ENCODE assay signal across 8 mouse cellular contexts in the genomic region with DNA sequence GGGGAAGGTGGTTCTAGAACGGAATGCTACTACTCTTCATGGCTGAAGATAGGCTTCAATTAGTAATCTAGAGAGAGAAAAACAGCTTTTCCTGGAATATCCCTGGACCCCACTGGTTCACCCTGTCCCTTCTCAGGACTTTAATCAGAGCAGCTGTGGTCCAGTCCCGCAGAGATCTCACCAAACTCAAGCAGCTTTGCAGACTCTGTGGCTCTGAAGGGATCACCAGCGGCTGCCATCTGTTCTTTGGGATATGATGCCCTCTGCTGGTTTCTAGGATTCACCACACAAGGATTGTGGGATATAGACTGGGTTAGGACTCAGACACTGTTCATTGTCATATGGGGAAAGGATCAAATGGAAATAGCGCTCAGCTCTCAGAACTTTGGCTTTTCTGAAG. TPM values are rescaled to one million over a fixed set of nuclear protein-coding genes. Genes with fewer than 3 reads are reported as not detected.
DNase-seq lines count a peak whose midpoint lies in the region; ATAC-seq and TF ChIP-seq lines count a peak whose summit lies in the region.
"Had no signal": no experiment of that assay in that cellular context is flagged by ENCODE, and none has a peak within 500 bp of the region (broad histone marks: within the 10 kb centered on the region; RNA-seq: fewer than 3 reads in every experiment).

No protein-coding gene starts in this region.

- no peak for TF ChIP-seq POLR2A in kidney, adult 2 months (IDR thresholded peaks at IDR 0.05; ENCODE audit: low read depth, low read length)
- no peak for TF ChIP-seq POLR2A in MEL (IDR thresholded peaks at IDR 0.05; ENCODE audit: control insufficient read depth in 1 of 2, insufficient read depth in 1 of 2, low read depth in 1 of 2, low read length in 2 of 2, poor library complexity in 1 of 2)
- TF ChIP-seq POLR2A in bone marrow, adult 2 months (IDR thresholded peaks at IDR 0.05; ENCODE audit: borderline replicate concordance, control insufficient read depth, low read depth, low read length), result no peak

- H3K27me3 ChIP-seq in kidney, adult 2 months (replicated peaks; ENCODE audit: control insufficient read depth, insufficient read depth, low read length), result no peaks in the 10 kb centered on the region
- peaks cover 44% of the 10 kb centered on the region for H3K27me3 ChIP-seq in kidney, embryonic 15.5 days
- peaks cover 0 to 7% of the 10 kb centered on the region in 2 experiments; a peak in 3 of 4 replicates for H3K27me3 ChIP-seq in MEL (ENCODE audit: control insufficient read depth in 1 of 2, insufficient read depth in 2 of 2, low read length in 2 of 2)
- no peaks in the 10 kb centered on the region for H3K27me3 ChIP-seq in hindbrain, postnatal 0 days (ENCODE audit: insufficient read depth, low read length)

- H3K36me3 ChIP-seq in kidney, adult 2 months (ENCODE audit: control insufficient read depth, insufficient read depth, low read length), result no peaks in the 10 kb centered on the region
- no peaks in the 10 kb centered on the region for H3K36me3 ChIP-seq in kidney, embryonic 15.5 days
- no peaks in the 10 kb centered on the region for H3K36me3 ChIP-seq in MEL (ENCODE audit: control insufficient read depth in 1 of 2, insufficient read depth in 2 of 2, low read length in 2 of 2)
- no peaks in the 10 kb centered on the region for H3K36me3 ChIP-seq in hindbrain, postnatal 0 days (ENCODE audit: insufficient read depth, low read length)

- no peak overlapping the region for H3K4me2 ChIP-seq in kidney, embryonic 15.5 days
- H3K4me2 ChIP-seq in hindbrain, postnatal 0 days (ENCODE audit: low read depth, low read length), result no peak overlapping the region

- H3K9me3 ChIP-seq in kidney, embryonic 15.5 days (replicated peaks), result no peaks in the 10 kb centered on the region
- H3K9me3 ChIP-seq in MEL (replicated peaks; ENCODE audit: insufficient read depth, low read length), result no peaks in the 10 kb centered on the region
- no peaks in the 10 kb centered on the region for H3K9me3 ChIP-seq in hindbrain, postnatal 0 days (ENCODE audit: low read length)
- H3K9me3 ChIP-seq: megakaryocyte, embryonic 14.5 days had no signal

- no peak for TF ChIP-seq EP300 in MEL (IDR thresholded peaks at IDR 0.05; ENCODE audit: low read depth in 1 of 2, low read length in 2 of 2)

- peak; percentile 77 for DNase-seq in kidney, adult 2 months
- DNase-seq in MEL (ENCODE audit: low read depth, low spot score), result peak; percentile 32
- DNase-seq in hindbrain, postnatal 0 days (ENCODE audit: low spot score), result peak; percentile 76
- peak; percentile 61 for DNase-seq in lung, postnatal 25 days (ENCODE audit: low spot score)

- H3K9ac ChIP-seq in kidney, embryonic 15.5 days, result no peak overlapping the region
- H3K9ac ChIP-seq in MEL (ENCODE audit: control insufficient read depth, low read depth, low read length, poor library complexity, severe bottlenecking), result no peak overlapping the region
- no peak overlapping the region for H3K9ac ChIP-seq in hindbrain, postnatal 0 days (replicated peaks; ENCODE audit: low read length)

- TF ChIP-seq RAD21 in MEL (IDR thresholded peaks at IDR 0.05; ENCODE audit: low read depth, low read length), result peak; percentile 67

- WGBS in kidney, adult 2 months, result 20% methylated on average over 4 of the region's 4 CpGs
- WGBS in kidney, embryonic 15.5 days, result 26% methylated on average over 4 of the region's 4 CpGs
- 32% methylated on average over 4 of the region's 4 CpGs for WGBS in bone marrow, adult 2 months
- 29% methylated on average over 4 of the region's 4 CpGs for WGBS in hindbrain, postnatal 0 days

- no peak for ATAC-seq in kidney, embryonic 15.5 days (replicated peaks; ENCODE audit: low FRiP score)
- peak; percentile 58; the same call in 1 of the 2 replicates for ATAC-seq in hindbrain, postnatal 0 days
- ATAC-seq in megakaryocyte, adult 5-6 weeks (ENCODE audit: poor library complexity, severe bottlenecking), result no peak

- peaks cover 1% of the 10 kb centered on the region; the same call in 1 of the 2 replicates for H3K4me1 ChIP-seq in kidney, adult 2 months (ENCODE audit: control insufficient read depth, insufficient read depth, low read length)
- H3K4me1 ChIP-seq in kidney, embryonic 15.5 days, result no peaks in the 10 kb centered on the region
- H3K4me1 ChIP-seq in MEL (ENCODE audit: control insufficient read depth in 1 of 2, insufficient read depth in 2 of 2, low read length in 2 of 2), result no peaks in the 10 kb centered on the region
- H3K4me1 ChIP-seq in bone marrow, adult 2 months (ENCODE audit: control insufficient read depth, insufficient read depth, low read length), result no peaks in the 10 kb centered on the region
- no peaks in the 10 kb centered on the region for H3K4me1 ChIP-seq in hindbrain, postnatal 0 days (ENCODE audit: insufficient read depth, low read length)

- peak; percentile 75 for TF ChIP-seq CTCF in kidney, adult 2 months (conservative IDR thresholded peaks at IDR 0.05; ENCODE audit: insufficient read depth, insufficient read length, low read depth, low read length)
- TF ChIP-seq CTCF in MEL (IDR thresholded peaks at IDR 0.05 in 2 of 3, conservative IDR thresholded peaks at IDR 0.05 in 1 of 3; ENCODE audit: control insufficient read depth in 1 of 3, insufficient read depth in 1 of 3, low read depth in 2 of 3, low read length in 3 of 3, poor library complexity in 1 of 3, severe bottlenecking in 1 of 3), result peak; percentile 31 to 67 (median 45)
- TF ChIP-seq CTCF in bone marrow, adult 2 months (IDR thresholded peaks at IDR 0.05; ENCODE audit: control insufficient read depth, insufficient read depth, low read length), result 0 out of 2 replicates have a peak, but pooled peaks have one; percentile 24
- TF ChIP-seq CTCF in hindbrain, postnatal 0 days (IDR thresholded peaks at IDR 0.05; ENCODE audit: low read depth), result peak; percentile 77

- no peaks in the 10 kb centered on the region for H3K79me2 ChIP-seq in MEL (ENCODE audit: control insufficient read depth, insufficient read depth, low read length, poor library complexity)

- no peak overlapping the region for H3K4me3 ChIP-seq in kidney, adult 2 months (ENCODE audit: insufficient read depth, low read depth, low read length)
- no peak overlapping the region for H3K4me3 ChIP-seq in kidney, embryonic 15.5 days (replicated peaks)
- H3K4me3 ChIP-seq in MEL (ENCODE audit: control insufficient read depth in 1 of 2, insufficient read depth in 1 of 2, low read depth in 2 of 2, low read length in 2 of 2), result no peak overlapping the region
- H3K4me3 ChIP-seq in bone marrow, adult 2 months (replicated peaks; ENCODE audit: control insufficient read depth, low read depth, low read length), result no peak overlapping the region
- H3K4me3 ChIP-seq in hindbrain, postnatal 0 days (ENCODE audit: low read length), result no peak overlapping the region
- H3K4me3 ChIP-seq: megakaryocyte, embryonic 14.5 days had no signal

- no peak overlapping the region for H3K27ac ChIP-seq in kidney, adult 2 months (ENCODE audit: insufficient read depth, low read depth, low read length)
- no peak overlapping the region for H3K27ac ChIP-seq in kidney, embryonic 15.5 days
- H3K27ac ChIP-seq in MEL (ENCODE audit: control insufficient read depth, low read depth, low read length), result no peak overlapping the region
- H3K27ac ChIP-seq in bone marrow, adult 2 months (ENCODE audit: control insufficient read depth, insufficient read depth, low read depth, low read length, poor library complexity), result no peak overlapping the region
- no peak overlapping the region for H3K27ac ChIP-seq in hindbrain, postnatal 0 days

RNA-seq across cellular contexts. Expression of gene Prkag3, which starts 10.8 kb away (rescaled TPM):
- polyA plus RNA-seq in kidney, adult 2 months (2012; rRNA removed), result 2.9 TPM in 2 replicates
- 0.44 and 0.73 TPM in 2 replicates for polyA plus RNA-seq in kidney, embryonic 15.5 days (2015; fragmentation: Nextera tagmentation; extraction: Ambion mirVana)
- total RNA-seq in MEL (2012; rRNA removed), result not detected in 2 replicates
- polyA plus RNA-seq in MEL (2012; ENCODE audit: insufficient read depth in 1 of 2, insufficient read length in 2 of 2, low read depth in 1 of 2, low replicate concordance in 2 of 2, missing spikeins in 1 of 2), result under 1 TPM in 1 of 2 experiments, not detected in 1; 0.03 TPM
- 0.52 TPM in 1 of 2 replicates, not detected in the other for polyA plus RNA-seq in bone marrow, adult 2 months (2011; ENCODE audit: insufficient read depth, insufficient read length, low replicate concordance, missing spikeins)
- total RNA-seq in hindbrain, postnatal 0 days (2014; rRNA removed), result not detected in 2 replicates
- polyA plus RNA-seq in hindbrain, postnatal 0 days (2015; fragmentation: Nextera tagmentation; extraction: Ambion mirVana), result not detected in 2 replicates
- total RNA-seq in megakaryocyte, adult 5-6 weeks (2015), result not detected in 2 replicates
- not detected in 2 replicates for total RNA-seq in megakaryocyte, adult 5-6 weeks (2017)

RNA-seq across cellular contexts. Expression of gene Wnt6, which starts 11.9 kb away (rescaled TPM):
- 0.27 and 0.48 TPM in 2 replicates for polyA plus RNA-seq in kidney, adult 2 months (2012; rRNA removed)
- 2.0 and 2.3 TPM in 2 replicates for polyA plus RNA-seq in kidney, embryonic 15.5 days (2015; fragmentation: Nextera tagmentation; extraction: Ambion mirVana)
- total RNA-seq in MEL (2012; rRNA removed), result 0.20 TPM in 1 of 2 replicates, not detected in the other
- polyA plus RNA-seq in MEL (2012; ENCODE audit: insufficient read depth in 1 of 2, insufficient read length in 2 of 2, low read depth in 1 of 2, low replicate concordance in 2 of 2, missing spikeins in 1 of 2), result not detected
- polyA plus RNA-seq in bone marrow, adult 2 months (2011; ENCODE audit: insufficient read depth, insufficient read length, low replicate concordance, missing spikeins), result not detected in 2 replicates
- 5.9 and 11.2 TPM in 2 replicates for total RNA-seq in hindbrain, postnatal 0 days (2014; rRNA removed)
- 6.7 and 7.4 TPM in 2 replicates for polyA plus RNA-seq in hindbrain, postnatal 0 days (2015; fragmentation: Nextera tagmentation; extraction: Ambion mirVana)
- 0.11 and 0.14 TPM in 2 replicates for total RNA-seq in megakaryocyte, adult 5-6 weeks (2015)
- 0.55 and 1.1 TPM in 2 replicates for total RNA-seq in megakaryocyte, adult 5-6 weeks (2017)

RNA-seq across cellular contexts. Expression of gene Wnt10a, which starts 31.5 kb away (rescaled TPM):
- polyA plus RNA-seq in kidney, adult 2 months (2012; rRNA removed), result 1.2 TPM in 2 replicates
- 0.43 and 0.89 TPM in 2 replicates for polyA plus RNA-seq in kidney, embryonic 15.5 days (2015; fragmentation: Nextera tagmentation; extraction: Ambion mirVana)
- not detected in 2 replicates for total RNA-seq in MEL (2012; rRNA removed)
- polyA plus RNA-seq in MEL (2012; ENCODE audit: insufficient read depth in 1 of 2, insufficient read length in 2 of 2, low read depth in 1 of 2, low replicate concordance in 2 of 2, missing spikeins in 1 of 2), result not detected
- polyA plus RNA-seq in bone marrow, adult 2 months (2011; ENCODE audit: insufficient read depth, insufficient read length, low replicate concordance, missing spikeins), result not detected in 2 replicates
- total RNA-seq in hindbrain, postnatal 0 days (2014; rRNA removed), result 1.8 and 2.7 TPM in 2 replicates
- polyA plus RNA-seq in hindbrain, postnatal 0 days (2015; fragmentation: Nextera tagmentation; extraction: Ambion mirVana), result 0.48 and 0.68 TPM in 2 replicates
- not detected in 2 replicates for total RNA-seq in megakaryocyte, adult 5-6 weeks (2015)
- total RNA-seq in megakaryocyte, adult 5-6 weeks (2017), result not detected in 2 replicates

RNA-seq across cellular contexts. Expression of gene Cyp27a1, which starts 46.4 kb away (rescaled TPM):
- 31.7 and 34.6 TPM in 2 replicates for polyA plus RNA-seq in kidney, adult 2 months (2012; rRNA removed)
- polyA plus RNA-seq in kidney, embryonic 15.5 days (2015; fragmentation: Nextera tagmentation; extraction: Ambion mirVana), result 7.2 and 7.6 TPM in 2 replicates
- not detected in 2 replicates for total RNA-seq in MEL (2012; rRNA removed)
- polyA plus RNA-seq in MEL (2012; ENCODE audit: insufficient read depth in 1 of 2, insufficient read length in 2 of 2, low read depth in 1 of 2, low replicate concordance in 2 of 2, missing spikeins in 1 of 2), result not detected
- polyA plus RNA-seq in bone marrow, adult 2 months (2011; ENCODE audit: insufficient read depth, insufficient read length, low replicate concordance, missing spikeins), result 9.2 and 16.4 TPM in 2 replicates
- total RNA-seq in hindbrain, postnatal 0 days (2014; rRNA removed), result 0.79 and 2.8 TPM in 2 replicates
- 3.0 and 3.2 TPM in 2 replicates for polyA plus RNA-seq in hindbrain, postnatal 0 days (2015; fragmentation: Nextera tagmentation; extraction: Ambion mirVana)
- 73.8 and 76.6 TPM in 2 replicates for total RNA-seq in megakaryocyte, adult 5-6 weeks (2015)
- 72.2 and 76.2 TPM in 2 replicates for total RNA-seq in megakaryocyte, adult 5-6 weeks (2017)

Comparison
In these comparisons a context has a peak if more than half of its experiments do, and no peak if none do; other contexts are left out.
1. CTCF ChIP-seq: peak in every context shown above with its lines; median percentile 77 in hindbrain, postnatal 0 days; 75 in kidney, adult 2 months; 45 in MEL; 24 in bone marrow, adult 2 months.